Mouse (Mus musculus) lung, embryonic 14.5 days (tissue): Measurements from ENCODE around the gene Sfrp4. TPM values are rescaled to one million over a fixed set of nuclear protein-coding genes. Genes with fewer than 3 reads are reported as not detected.

Experiments used
- ATAC-seq: fragments of 200-750 bp; cut with Nextera tagmentation; 2 replicates; pipeline ENCODE4 v1.8.0; 2017; ENCODE audit warnings: mild to moderate bottlenecking, moderate TSS enrichment, moderate library complexity; ENCODE audit not compliant: insufficient read depth
- DNase-seq: peaks from one replicate; pipeline ENCODE4 v3.0.0-alpha.2; 2015
- H3K27ac ChIP-seq: fragments of 300-500 bp; sonication (generic); 2 replicates; pipeline ENCODE4 v1.5.1; 2014; ENCODE audit warnings: low read depth, mild to moderate bottlenecking, moderate library complexity
- H3K27me3 ChIP-seq: fragments of 300-500 bp; sonication (generic); 2 replicates; pipeline ENCODE4 v1.6.1; 2014; ENCODE audit warnings: low read length, control low read depth; ENCODE audit not compliant: insufficient read depth
- H3K36me3 ChIP-seq: fragments of 300-500 bp; sonication (generic); 2 replicates; pipeline ENCODE4 v1.6.1; 2014; ENCODE audit warnings: control low read depth; ENCODE audit not compliant: insufficient read depth
- H3K4me1 ChIP-seq: fragments of 300-500 bp; sonication (generic); 2 replicates; pipeline ENCODE4 v1.6.1; 2014; ENCODE audit warnings: antibody characterized with exemption, control low read depth; ENCODE audit not compliant: insufficient read depth
- H3K4me2 ChIP-seq: fragments of 300-500 bp; sonication (generic); 2 replicates; pipeline ENCODE4 v1.6.1; 2014; ENCODE audit warnings: mild to moderate bottlenecking
- H3K4me3 ChIP-seq: fragments of 300-500 bp; sonication (generic); 2 replicates; pipeline ENCODE4 v1.5.1; 2014; ENCODE audit warnings: low read depth, low read length
- H3K9ac ChIP-seq: fragments of 300-500 bp; sonication (generic); 2 replicates; pipeline ENCODE4 v1.6.1; 2014
- H3K9me3 ChIP-seq: fragments of 300-500 bp; sonication (generic); 2 replicates; pipeline ENCODE4 v1.6.1; 2016; ENCODE audit warnings: low read depth, low read length, control low read depth
- CTCF ChIP-seq: IDR thresholded peaks from 2 replicates; pipeline ENCODE4 v1.5.1; 2016; ENCODE audit warnings: antibody characterized with exemption, low read depth
- WGBS: fragments of 180-500 bp; shearing (Covaris S2); extraction: QIAGEN DNeasy Blood & Tissue Kit; methylation state at CpG from one replicate; pipeline ENCODE4 v1.1.7; 2014; 5-methylcytosine and 5-hydroxymethylcytosine counted together
- polyA plus RNA-seq: library from polyadenylated mRNA; unstranded; fragments of >200 nt; fragmentation: Nextera tagmentation; extraction: Ambion mirVana; gene quantifications from 2 replicates; pipeline ENCODE4 v1.2.1, GENCODE M21; 2014

Sfrp4 gene
- polyA plus RNA-seq, 1 experiment from 2014 or later: 0.32 TPM

DNA sequence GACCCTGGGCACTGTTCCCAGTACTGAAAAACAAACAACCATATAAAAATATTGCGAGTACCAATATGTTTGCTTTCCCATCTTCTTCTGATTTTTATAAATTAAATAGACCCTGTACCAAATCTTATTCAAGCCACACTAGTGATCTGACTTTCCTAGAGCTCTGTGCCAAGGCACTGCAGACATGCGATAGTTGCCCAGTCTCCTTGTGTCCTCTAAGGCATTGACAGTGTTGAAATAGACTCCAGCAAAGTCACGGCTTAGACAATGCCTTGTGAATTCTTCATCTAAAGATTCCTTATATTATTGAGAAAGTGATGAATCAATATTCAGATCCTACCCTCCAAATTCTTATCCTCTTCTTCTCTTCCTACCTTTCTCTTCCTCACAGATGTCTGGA lies 51.1 kb downstream of the Sfrp4 start:
- Histone ChIP-seq H3K4me2 (no peak overlapping the region), H3K9ac (no peak overlapping the region), H3K36me3 (no peaks in the 10 kb centered on the region), H3K4me3 (no peak overlapping the region), H3K4me1 (no peaks in the 10 kb centered on the region), H3K9me3 (no peaks in the 10 kb centered on the region), H3K27me3 (no peaks in the 10 kb centered on the region), H3K27ac (no peak overlapping the region)
- DNase-seq (no peak), ATAC-seq (no peak)
- no peak for TF ChIP-seq CTCF
- 78% methylated on average over 3 of the region's 3 CpGs for WGBS

DNA sequence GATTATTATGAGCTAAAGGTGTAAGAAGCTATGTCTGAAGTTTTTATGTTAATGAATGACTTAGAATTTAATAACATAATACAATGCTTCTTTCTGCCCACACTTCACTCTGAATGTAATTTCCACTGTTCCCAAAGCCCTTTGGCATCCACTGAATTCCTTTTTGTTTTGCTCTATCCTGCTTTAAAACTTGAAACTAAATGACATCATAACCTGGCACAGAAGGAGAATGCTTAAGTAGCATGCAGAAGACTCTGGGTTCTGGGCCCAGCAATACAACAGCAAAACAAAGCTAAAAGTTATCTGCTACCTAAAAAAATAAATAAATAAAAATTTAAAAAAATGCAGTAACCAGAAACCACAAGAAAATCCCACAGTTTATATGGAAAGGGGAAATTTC lies 51.7 kb downstream of the Sfrp4 start:
- DNase-seq: no peak
- no peak for ATAC-seq
- Histone ChIP-seq H3K4me3 (no peak overlapping the region), H3K36me3 (no peaks in the 10 kb centered on the region), H3K27ac (no peak overlapping the region), H3K9me3 (no peaks in the 10 kb centered on the region), H3K9ac (no peak overlapping the region), H3K27me3 (no peaks in the 10 kb centered on the region), H3K4me2 (no peak overlapping the region), H3K4me1 (no peaks in the 10 kb centered on the region)
- no peak for TF ChIP-seq CTCF

Other genes starting within 250 kb of the Sfrp4 start
- 93.6 and 102 TPM in 2 replicates for gene Stard3nl, start 227.3 kb upstream of the Sfrp4 start, polyA plus RNA-seq
- 20.1 and 21.8 TPM in 2 replicates for gene Epdr1, start 3.2 kb upstream of the Sfrp4 start, polyA plus RNA-seq
- not detected in 2 replicates for gene Nme8, start 74.7 kb downstream of the Sfrp4 start, polyA plus RNA-seq
- gene Gpr141, start 201.2 kb downstream of the Sfrp4 start, polyA plus RNA-seq: 0.64 and 1.2 TPM in 2 replicates